Mouse (Mus musculus) G1E (cell line): Measurements from ENCODE around the gene Clk1. TPM values are rescaled to one million over a fixed set of nuclear protein-coding genes. Genes with fewer than 3 reads are reported as not detected.

Experiments used
- ATAC-seq: 2 replicates; pipeline ENCODE4 v1.8.0; 2016; ENCODE audit warnings: mild to moderate bottlenecking; ENCODE audit not compliant: insufficient number of reproducible peaks, poor library complexity, low FRiP score, severe bottlenecking; ENCODE audit errors: extremely low read depth
- DNase-seq: peaks from one replicate; pipeline ENCODE4 v3.0.0; 2012; ENCODE audit warnings: low spot score
- H3K27me3 ChIP-seq: 2 replicates; pipeline ENCODE4 v1.6.1; 2012; ENCODE audit warnings: mild to moderate bottlenecking, low read length, inconsistent platforms; ENCODE audit not compliant: insufficient read depth
- H3K36me3 ChIP-seq: replicated peaks from 2 replicates; pipeline ENCODE3; 2012; ENCODE audit warnings: mild to moderate bottlenecking, inconsistent platforms
- H3K4me1 ChIP-seq: 2 replicates; pipeline ENCODE4 v1.6.1; 2012; ENCODE audit warnings: low read depth, low read length, inconsistent platforms, mixed read lengths; ENCODE audit not compliant: insufficient read depth
- H3K4me3 ChIP-seq: 2 replicates; pipeline ENCODE4 v1.5.1; 2012; ENCODE audit warnings: low read depth, mild to moderate bottlenecking, inconsistent platforms, low read length, moderate library complexity, mixed read lengths
- H3K9me3 ChIP-seq: replicated peaks from 2 replicates; pipeline ENCODE4 v1.6.1; 2012; ENCODE audit warnings: inconsistent platforms
- CTCF ChIP-seq: IDR thresholded peaks from 2 replicates; pipeline ENCODE4 v1.5.1; 2012; ENCODE audit warnings: low read depth, low read length, inconsistent platforms, mixed read lengths
- GATA1 ChIP-seq: IDR thresholded peaks from 2 replicates; pipeline ENCODE4 v1.6.1; 2012; ENCODE audit warnings: borderline replicate concordance, low read length, inconsistent platforms, mixed read lengths
- GATA2 ChIP-seq: IDR thresholded peaks from 2 replicates; pipeline ENCODE4 v1.6.1; 2012; ENCODE audit warnings: low read depth, low read length, inconsistent platforms, borderline replicate concordance
- POLR2AphosphoS5 ChIP-seq: IDR thresholded peaks from 2 replicates; pipeline ENCODE4 v1.6.1; 2012; ENCODE audit warnings: low read depth, low read length, inconsistent platforms; ENCODE audit not compliant: insufficient replicate concordance
- TAL1 ChIP-seq: conservative IDR thresholded peaks from 2 replicates; pipeline ENCODE4 v1.6.1; 2012; ENCODE audit warnings: low read depth, low read length, inconsistent platforms, mixed read lengths
- polyA plus RNA-seq: library from polyadenylated mRNA; stranded (reverse); fragments of >175 nt; gene quantifications from 2 replicates; pipeline ENCODE4 v1.2.3, GENCODE M21; 2012
- total RNA-seq, 2 experiments: library from RNA; stranded (forward) in 1 of 2; stranded (reverse) in 1 of 2; fragments of 200-1000 nt in 1 of 2; fragments of >200 nt in 1 of 2; fragmentation: Nextera tagmentation in 1 of 2; gene quantifications; 2 replicates each; pipeline ENCODE4 v1.2.3; 2014 to 2017

The Clk1 gene
- total and polyA plus RNA-seq, 3 experiments: 9.2 to 554 (median 548) TPM

DNA sequence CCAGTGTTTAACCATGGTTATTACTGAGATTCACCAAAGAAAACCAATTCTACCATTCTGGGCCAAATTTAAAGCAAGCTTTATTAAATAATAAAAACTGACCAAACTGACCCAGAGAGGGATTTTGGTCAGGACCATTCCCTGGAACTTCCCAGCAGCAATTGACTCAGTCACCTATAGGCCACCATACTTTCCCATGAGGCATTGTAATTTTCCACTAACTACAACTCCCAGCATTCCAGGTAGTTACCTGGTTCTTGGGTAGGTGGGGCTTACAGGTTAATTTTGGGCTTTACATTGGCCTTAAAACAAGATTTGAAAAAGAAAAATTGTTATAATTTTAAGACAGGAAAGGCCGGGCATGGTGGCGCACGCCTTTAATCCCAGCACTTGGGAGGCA, 58.0 kb downstream of the Clk1 start:
- Histone ChIP-seq H3K4me3 (no peak overlapping the region), H3K36me3 (no peaks in the 10 kb centered on the region), H3K27me3 (no peaks in the 10 kb centered on the region), H3K4me1 (peaks cover 34% of the 10 kb centered on the region), H3K9me3 (peaks cover 18% of the 10 kb centered on the region)
- DNase-seq: no peak
- no peak for TF ChIP-seq GATA2
- no peak for TF ChIP-seq TAL1
- TF ChIP-seq GATA1: no peak
- TF ChIP-seq POLR2AphosphoS5: no peak
- no peak for ATAC-seq

DNA sequence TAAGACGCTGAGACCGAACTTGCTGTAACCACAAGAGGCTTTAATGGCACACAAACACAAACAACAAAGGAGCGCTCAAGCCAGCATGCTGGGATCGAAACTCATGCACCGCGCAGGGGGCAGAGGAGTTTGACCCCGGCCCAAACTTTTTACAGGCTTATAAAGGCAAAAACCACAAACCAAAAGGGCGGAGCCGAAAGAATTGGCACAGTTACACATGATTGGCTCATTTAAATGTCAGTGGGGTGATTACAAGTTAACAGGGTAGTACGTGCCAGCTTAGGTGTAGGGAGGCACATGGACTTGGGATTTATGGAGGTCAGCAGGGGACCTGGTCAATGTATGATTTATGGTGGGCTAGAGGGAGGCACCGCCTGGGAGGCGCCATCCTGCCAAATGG, 59.3 kb downstream of the Clk1 start:
- no peaks in the 10 kb centered on the region for H3K27me3 ChIP-seq
- H3K9me3 ChIP-seq: peaks cover 18% of the 10 kb centered on the region
- no peak for DNase-seq
- TF ChIP-seq GATA1: no peak
- no peak for TF ChIP-seq CTCF
- no peak for TF ChIP-seq TAL1
- no peak for TF ChIP-seq GATA2
- TF ChIP-seq POLR2AphosphoS5: no peak
- peaks cover 35% of the 10 kb centered on the region for H3K4me1 ChIP-seq
- H3K36me3 ChIP-seq: no peaks in the 10 kb centered on the region
- no peak overlapping the region for H3K4me3 ChIP-seq
- no peak for ATAC-seq

- no peaks in the 10 kb centered on the region for H3K36me3 ChIP-seq
- no peaks in the 10 kb centered on the region for H3K27me3 ChIP-seq
- no peak for TF ChIP-seq GATA1
- no peak for TF ChIP-seq POLR2AphosphoS5
- no peak for TF ChIP-seq CTCF
- no peak for TF ChIP-seq TAL1
- no peak for TF ChIP-seq GATA2
- ATAC-seq: no peak
- no peak for DNase-seq
- peaks cover 29% of the 10 kb centered on the region for H3K4me1 ChIP-seq
- H3K9me3 ChIP-seq: peaks cover 11% of the 10 kb centered on the region
- no peak overlapping the region for H3K4me3 ChIP-seq
These were observed 61.6 kb downstream of the Clk1 start for GRCm38 (mm10) chr1:58362296-58362695.

Other genes with a start within 250 kb of the Clk1 start
- 6.1 and 7.0 TPM in 2 replicates for gene Aox4, start 213.7 kb downstream of the Clk1 start, total RNA-seq (2014; fragmentation: Nextera tagmentation)
- 0.64 and 0.82 TPM in 2 replicates for gene Aox4, start 213.7 kb downstream of the Clk1 start, total RNA-seq (2017)
- gene Aox4, start 213.7 kb downstream of the Clk1 start, polyA plus RNA-seq: 0.02 and 0.07 TPM in 2 replicates
- gene Aox2, start 145.7 kb downstream of the Clk1 start, total RNA-seq (2014; fragmentation: Nextera tagmentation): 1.4 and 1.5 TPM in 2 replicates
- 1.4 and 1.8 TPM in 2 replicates for gene Aox2, start 145.7 kb downstream of the Clk1 start, total RNA-seq (2017)
- 0.77 and 0.79 TPM in 2 replicates for gene Aox2, start 145.7 kb downstream of the Clk1 start, polyA plus RNA-seq
- 507 and 588 TPM in 2 replicates for gene Bzw1, start 31.2 kb downstream of the Clk1 start, total RNA-seq (2014; fragmentation: Nextera tagmentation)
- gene Bzw1, start 31.2 kb downstream of the Clk1 start, total RNA-seq (2017): 631 and 664 TPM in 2 replicates
- 14.5 and 23.4 TPM in 2 replicates for gene Bzw1, start 31.2 kb downstream of the Clk1 start, polyA plus RNA-seq
- gene Nif3l1, start 21.1 kb upstream of the Clk1 start, total RNA-seq (2014; fragmentation: Nextera tagmentation): 31.3 and 48.7 TPM in 2 replicates
- gene Nif3l1, start 21.1 kb upstream of the Clk1 start, total RNA-seq (2017): 37.3 and 69.5 TPM in 2 replicates
- 4.4 and 10.1 TPM in 2 replicates for gene Nif3l1, start 21.1 kb upstream of the Clk1 start, polyA plus RNA-seq
- gene Ppil3, start 21.4 kb upstream of the Clk1 start, total RNA-seq (2014; fragmentation: Nextera tagmentation): 55.2 and 87.6 TPM in 2 replicates
- gene Ppil3, start 21.4 kb upstream of the Clk1 start, total RNA-seq (2017): 106 TPM in 2 replicates
- gene Ppil3, start 21.4 kb upstream of the Clk1 start, polyA plus RNA-seq: 8.8 and 8.9 TPM in 2 replicates
- 99.0 and 116 TPM in 2 replicates for gene Orc2, start 81.0 kb upstream of the Clk1 start, total RNA-seq (2014; fragmentation: Nextera tagmentation)
- gene Orc2, start 81.0 kb upstream of the Clk1 start, total RNA-seq (2017): 104 and 146 TPM in 2 replicates
- gene Orc2, start 81.0 kb upstream of the Clk1 start, polyA plus RNA-seq: 29.2 and 30.0 TPM in 2 replicates
- 28.3 and 34.5 TPM in 2 replicates for gene Fam126b, start 162.3 kb upstream of the Clk1 start, total RNA-seq (2014; fragmentation: Nextera tagmentation)
- 32.9 and 35.0 TPM in 2 replicates for gene Fam126b, start 162.3 kb upstream of the Clk1 start, total RNA-seq (2017)
- 7.1 and 10.3 TPM in 2 replicates for gene Fam126b, start 162.3 kb upstream of the Clk1 start, polyA plus RNA-seq
- gene Ndufb3, start 162.3 kb upstream of the Clk1 start, total RNA-seq (2014; fragmentation: Nextera tagmentation): 34.5 and 57.8 TPM in 2 replicates
- 168 and 172 TPM in 2 replicates for gene Ndufb3, start 162.3 kb upstream of the Clk1 start, total RNA-seq (2017)
- 5.8 and 7.5 TPM in 2 replicates for gene Ndufb3, start 162.3 kb upstream of the Clk1 start, polyA plus RNA-seq